Mouse (Mus musculus): ENCODE measurements around the gene Tomm7.
A peak's percentile ranks its signal among the peaks of the same experiment; 100 is the strongest.
"Not testable (repeated sequence)": the region's sequence is repeated elsewhere in the genome, so short reads cannot be mapped to it uniquely, and the experiment has no call there.

Tomm7 gene

GRCm38 (mm10) chr5:23843674-23844530 lies at the start of gene Tomm7:
Gene Tomm7, minus strand, starts transcription at chr5:23844161.
- peak; percentile 93 to 97 for DNase-seq (ENCODE audit: low spot score in 2 of 2)

DNA sequence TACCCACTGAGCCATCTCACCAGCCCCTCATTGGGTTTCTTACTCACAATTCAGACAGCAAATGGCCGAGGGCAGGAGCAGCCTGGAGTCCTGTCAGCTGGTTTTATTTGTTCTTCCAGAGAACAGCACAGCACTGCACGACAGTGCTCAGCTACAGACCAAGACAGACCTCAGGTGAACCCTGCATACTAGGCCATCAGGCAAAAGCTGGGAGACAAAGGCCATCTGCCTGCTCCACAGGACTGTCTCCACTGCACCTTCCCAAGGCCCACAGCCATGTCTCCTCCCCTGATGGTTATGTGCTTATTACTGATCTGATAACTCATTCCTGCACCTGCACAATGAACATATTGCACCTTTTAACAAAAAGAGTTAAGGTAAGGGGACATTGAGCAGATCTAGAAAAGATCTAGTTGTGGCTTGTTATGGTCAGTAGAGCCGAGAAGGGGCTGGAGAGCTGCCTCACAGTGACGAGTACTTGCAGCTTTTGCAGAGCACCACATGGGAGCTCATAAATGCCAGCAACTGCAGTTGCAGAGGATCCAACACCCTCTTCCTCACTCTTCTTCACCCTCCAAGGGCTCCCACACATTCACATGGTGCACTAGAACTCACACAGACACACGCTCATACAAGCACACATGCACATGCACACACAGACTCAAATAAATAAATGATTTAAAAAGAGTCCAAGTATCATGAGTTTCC lies 49.3 kb upstream of the Tomm7 start:
- DNase-seq (ENCODE audit: low spot score in 2 of 2): no peak

GRCm38 (mm10) chr5:23890734-23891133 lies 46.8 kb upstream of the Tomm7 start:
- DNase-seq (ENCODE audit: low spot score in 2 of 2): peak; percentile 71 to 87

DNA sequence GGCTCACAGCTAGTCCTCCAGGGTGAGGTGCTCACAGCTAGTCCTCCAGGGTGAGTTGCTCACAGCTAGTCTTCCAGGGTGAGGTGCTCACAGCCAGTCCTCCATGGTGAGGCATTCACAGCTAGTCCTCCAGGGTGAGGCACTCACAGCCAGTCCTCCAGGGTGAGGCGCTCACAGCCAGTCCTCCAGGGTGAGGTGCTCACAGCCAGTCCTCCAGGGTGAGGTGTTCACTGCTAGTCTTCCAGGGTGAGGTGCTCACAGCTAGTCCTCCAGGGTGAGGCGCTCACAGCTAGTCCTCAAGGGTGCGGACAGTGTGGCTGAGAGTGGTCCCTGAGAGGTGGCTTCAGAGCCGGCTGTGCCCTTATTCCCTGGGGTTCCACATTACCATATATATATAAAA lies 45.5 kb upstream of the Tomm7 start:
- DNase-seq (ENCODE audit: low spot score in 2 of 2): peak in 1 of 2 experiments; percentile 26

DNA sequence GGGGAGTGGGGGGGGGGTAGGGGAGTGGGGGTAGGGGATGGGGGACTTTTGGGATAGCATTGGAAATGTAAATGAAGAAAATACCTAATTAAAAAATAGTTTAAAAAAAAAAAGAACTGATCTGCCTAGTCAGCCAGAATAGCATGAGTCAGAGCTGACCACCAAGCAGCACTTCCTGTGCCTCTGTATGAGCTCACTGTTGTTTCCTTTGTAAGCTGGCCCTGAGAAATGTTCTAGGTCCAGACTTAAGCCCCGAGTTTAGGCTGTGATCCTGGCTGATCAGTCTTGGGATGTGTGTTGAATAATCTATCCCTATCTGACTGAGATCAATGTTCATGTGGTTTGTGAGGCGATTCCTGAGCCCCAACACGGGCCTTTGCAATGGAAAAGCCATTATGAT lies 43.1 kb upstream of the Tomm7 start:
- no peak for DNase-seq (ENCODE audit: low spot score in 2 of 2)

DNA sequence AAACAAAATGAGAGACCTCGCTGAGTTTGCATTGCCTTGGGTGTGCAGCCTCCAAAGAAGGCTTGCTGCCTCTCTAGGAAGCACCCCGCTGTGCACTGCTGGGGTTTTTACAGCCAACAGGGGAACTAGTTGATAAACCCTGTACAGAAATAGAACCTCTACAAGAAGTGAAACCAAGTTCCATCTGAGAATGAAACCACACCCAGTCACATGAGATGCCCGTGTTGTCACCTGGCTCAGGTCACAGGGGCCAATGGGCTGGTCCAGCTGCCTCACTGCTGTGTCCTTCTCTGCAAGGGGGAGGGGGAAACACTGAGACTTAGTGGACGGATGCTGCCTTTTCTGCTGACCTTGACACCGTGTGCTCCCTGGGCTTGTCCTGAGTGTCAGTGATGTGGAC lies 30.5 kb upstream of the Tomm7 start:
- DNase-seq (ENCODE audit: low spot score in 2 of 2): peak in 1 of 2 experiments; percentile 63

GRCm38 (mm10) chr5:23872586-23872985 lies 28.6 kb upstream of the Tomm7 start:
- no peak for DNase-seq (ENCODE audit: low spot score in 2 of 2)

- not testable (repeated sequence) for DNase-seq (ENCODE audit: low spot score in 2 of 2)
Measured at GRCm38 (mm10) chr5:23871323-23871722, 27.4 kb upstream of the Tomm7 start.

- no peak for DNase-seq (ENCODE audit: low spot score in 2 of 2)
Measured at GRCm38 (mm10) chr5:23865941-23866340, 22.0 kb upstream of the Tomm7 start.

- DNase-seq (ENCODE audit: low spot score in 2 of 2): no peak
Measured at GRCm38 (mm10) chr5:23864054-23864965, 20.3 kb upstream of the Tomm7 start.

DNA sequence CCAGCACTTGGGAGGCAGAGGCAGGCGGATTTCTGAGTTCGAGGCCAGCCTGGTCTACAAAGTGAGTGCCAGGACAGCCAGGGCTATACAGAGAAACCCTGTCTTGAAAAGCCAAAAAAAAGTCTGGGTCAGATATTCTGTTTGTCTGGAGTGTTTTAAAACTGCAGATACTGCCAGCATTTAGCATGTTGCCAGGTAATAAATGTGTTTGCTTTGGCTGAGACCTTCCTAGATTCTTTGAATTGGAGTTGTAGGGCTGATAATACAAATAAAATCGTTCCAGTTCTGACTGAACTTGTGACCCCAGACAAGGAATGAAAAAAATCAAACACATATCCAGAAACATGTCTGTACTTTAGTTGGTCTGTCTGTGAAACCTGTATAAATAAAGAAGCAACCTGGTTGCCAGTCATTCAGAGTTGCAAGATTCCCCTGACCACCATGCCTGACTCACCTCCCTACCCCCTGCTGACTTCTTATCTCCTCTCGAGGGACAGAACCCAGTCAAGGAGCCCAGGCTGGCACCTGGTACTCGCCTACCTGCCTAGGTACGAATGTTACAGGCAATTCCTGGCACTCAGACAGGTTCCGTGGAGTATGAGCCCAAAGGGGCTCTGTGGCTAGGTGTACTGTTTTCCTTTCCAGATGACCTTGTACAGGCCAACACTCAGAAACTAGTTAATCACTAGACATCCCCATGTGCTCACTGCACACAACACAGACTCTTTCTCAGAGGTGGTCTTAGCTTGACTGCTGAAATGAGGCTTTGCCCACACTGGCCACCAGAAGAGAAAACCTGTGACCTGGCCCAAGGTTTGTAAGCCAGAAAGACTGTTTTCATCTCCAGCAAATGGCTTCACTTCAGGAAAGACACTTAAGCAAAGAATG lies 19.4 kb upstream of the Tomm7 start:
- no peak for DNase-seq (ENCODE audit: low spot score in 2 of 2)

DNA sequence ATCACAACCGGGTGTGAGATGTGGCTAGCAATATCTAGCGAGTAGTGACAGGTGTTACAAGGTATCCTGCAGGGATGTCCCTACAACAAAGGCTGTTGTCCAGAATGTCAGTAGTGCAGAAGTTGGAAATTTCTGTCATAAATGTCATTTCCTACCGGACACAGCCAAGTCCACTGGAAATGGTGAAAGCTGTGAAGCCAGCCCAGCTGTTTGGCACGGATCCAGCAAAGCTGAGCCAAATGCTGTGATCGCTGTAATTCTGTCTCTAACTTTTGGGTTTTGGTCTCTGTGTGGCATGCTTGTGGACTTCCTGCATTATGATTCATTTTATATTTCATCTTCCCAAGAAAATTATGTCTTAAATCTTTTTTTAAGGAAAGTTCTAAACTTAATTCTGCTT lies 18.3 kb upstream of the Tomm7 start:
- DNase-seq (ENCODE audit: low spot score in 2 of 2): peak in 1 of 2 experiments; percentile 34

- DNase-seq (ENCODE audit: low spot score in 2 of 2): no peak
Measured at GRCm38 (mm10) chr5:23861721-23862120, 17.8 kb upstream of the Tomm7 start.

- DNase-seq (ENCODE audit: low spot score in 2 of 2): no peak
Measured at GRCm38 (mm10) chr5:23859896-23860295, 15.9 kb upstream of the Tomm7 start.

DNA sequence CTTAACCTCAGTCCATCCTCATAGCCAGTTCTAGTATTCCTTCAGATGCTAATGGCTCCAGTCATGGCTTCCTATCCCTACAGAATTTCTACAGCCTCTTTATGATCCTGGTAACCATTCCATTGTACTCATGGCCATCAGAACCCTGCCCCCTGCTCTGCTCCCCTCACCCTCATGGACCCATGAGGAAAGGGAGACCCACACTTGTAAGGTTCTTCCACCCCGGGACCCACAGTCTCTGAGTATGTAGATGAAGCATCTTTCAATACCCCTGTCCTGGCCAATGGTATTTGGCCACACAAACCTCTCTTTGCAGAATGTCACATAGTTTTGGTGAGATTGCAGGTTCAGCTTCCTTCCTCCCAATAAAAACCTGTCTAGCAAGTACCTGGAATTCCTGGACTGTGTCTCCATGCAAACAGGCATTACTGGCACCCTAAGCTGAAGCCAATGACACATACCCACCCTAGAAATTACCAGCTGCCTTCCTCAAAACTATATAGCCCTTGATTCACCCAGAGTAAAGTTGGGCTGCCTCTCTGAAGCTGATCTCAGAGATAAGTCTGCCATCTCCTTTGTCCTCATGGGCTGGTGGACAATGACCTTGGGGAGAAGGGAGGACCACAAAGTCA lies 15.2 kb upstream of the Tomm7 start:
- DNase-seq (ENCODE audit: low spot score in 2 of 2): no peak

- peak in 1 of 2 experiments; percentile 37 for DNase-seq (ENCODE audit: low spot score in 2 of 2)
Measured at GRCm38 (mm10) chr5:23858643-23859042, 14.7 kb upstream of the Tomm7 start.

DNA sequence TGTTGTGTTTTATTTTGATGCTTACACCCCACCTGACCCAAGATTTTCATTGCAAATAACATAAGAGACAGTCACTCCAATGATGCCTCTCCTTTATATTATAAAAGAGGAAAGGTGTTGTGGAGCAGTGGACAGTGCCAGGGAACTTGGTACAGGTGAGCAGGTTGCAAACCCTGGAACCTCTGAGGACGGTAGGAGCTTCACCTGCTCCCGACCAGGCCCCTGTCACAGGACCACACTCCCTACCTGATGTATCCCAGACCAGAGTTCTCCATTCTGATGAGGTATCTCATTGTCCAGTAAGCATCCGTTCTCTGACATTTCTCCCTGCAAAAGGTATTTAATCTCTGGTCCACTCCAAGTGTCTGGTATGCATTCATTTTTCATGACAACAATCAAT lies 14.0 kb upstream of the Tomm7 start:
- DNase-seq (ENCODE audit: low spot score in 2 of 2): no peak

DNA sequence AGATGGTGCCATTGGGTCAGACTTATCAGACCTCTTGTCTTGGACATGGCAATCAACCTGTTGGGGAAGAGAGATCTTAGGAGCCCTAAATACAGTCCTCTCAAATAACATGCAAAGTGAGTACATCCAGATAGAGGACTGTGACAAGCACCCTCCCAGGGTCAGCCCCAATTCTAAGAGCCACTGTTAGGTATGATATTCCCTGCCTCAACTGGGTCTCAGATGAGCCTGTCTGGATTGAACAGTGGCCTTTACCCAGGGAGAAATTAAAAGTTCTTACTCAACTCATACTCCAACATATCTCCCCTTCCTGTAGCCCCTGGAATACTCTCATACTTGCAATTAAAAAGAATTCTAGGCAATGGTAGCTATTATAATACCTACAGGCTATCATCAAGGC lies 13.2 kb upstream of the Tomm7 start:
- DNase-seq (ENCODE audit: low spot score in 2 of 2): no peak

DNA sequence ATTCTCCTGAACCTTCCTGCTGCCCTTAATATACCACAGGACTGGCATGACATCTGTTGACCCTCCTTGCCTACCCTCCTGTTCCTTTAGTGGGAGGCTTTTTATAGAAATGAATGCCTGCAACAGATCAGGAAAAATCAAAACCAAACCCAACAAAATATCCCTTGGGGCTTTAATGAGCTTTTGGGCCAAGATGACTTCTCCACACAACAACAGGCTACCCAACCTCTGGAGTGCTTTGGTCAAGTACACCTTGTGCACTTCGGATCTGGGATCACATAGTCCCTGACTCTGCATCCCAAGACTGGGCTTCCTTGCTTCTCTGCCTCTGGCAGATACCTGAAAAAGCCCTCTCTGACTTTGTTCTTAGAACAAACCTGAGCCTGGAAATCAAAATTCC lies 12.2 kb upstream of the Tomm7 start:
- DNase-seq (ENCODE audit: low spot score in 2 of 2): no peak

DNA sequence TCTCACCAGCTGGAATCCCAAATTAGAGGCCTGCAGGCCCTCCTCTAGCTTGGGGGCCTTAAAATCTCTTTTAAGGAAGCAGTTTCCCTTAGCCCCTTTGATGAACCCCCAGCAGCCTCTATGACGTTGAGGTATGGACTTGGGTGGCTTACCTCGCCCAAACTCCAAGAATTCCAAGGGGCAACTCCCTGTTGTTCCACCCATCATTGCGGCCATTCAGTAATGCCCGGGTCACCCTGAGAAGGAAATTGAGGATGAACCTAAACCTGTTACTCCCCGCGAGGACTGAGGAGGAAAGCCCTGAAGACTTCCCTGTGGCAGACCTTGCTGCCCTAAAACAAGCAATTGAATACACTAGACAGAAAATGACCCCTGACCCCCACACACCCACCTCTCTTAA lies 11.5 kb upstream of the Tomm7 start:
- DNase-seq (ENCODE audit: low spot score in 2 of 2): no peak
